Mouse (Mus musculus): ENCODE measurements around the gene Sgip1. TPM values are rescaled to one million over a fixed set of nuclear protein-coding genes. Genes with fewer than 3 reads are reported as not detected.
A peak's percentile ranks its signal among the peaks of the same experiment; 100 is the strongest.

Gene Sgip1
- total RNA-seq (2021) = 1 to 10 TPM; 1.1 to 1.9 TPM
- long read RNA-seq, experiment 1 = 0 reads
- long read RNA-seq, experiment 2 = 0 reads

- DNase-seq (ENCODE audit: low spot score) = no peak
These were observed at the start of gene Sgip1 for GRCm38 (mm10) chr4:102741287-102741686. Gene Sgip1 (plus strand): TSS chr4:102741297.

GRCm38 (mm10) chr4:102691402-102691801 lies 49.7 kb upstream of the Sgip1 start:
- no peak for DNase-seq (ENCODE audit: low spot score)

GRCm38 (mm10) chr4:102697966-102698365 lies 43.1 kb upstream of the Sgip1 start:
- no peak for DNase-seq (ENCODE audit: low spot score)

- DNase-seq (ENCODE audit: low spot score) = no peak
These were observed 29.4 kb upstream of the Sgip1 start for GRCm38 (mm10) chr4:102711731-102712130.

- DNase-seq (ENCODE audit: low spot score) = no peak
These were observed 25.6 kb upstream of the Sgip1 start for GRCm38 (mm10) chr4:102715532-102715931.

GRCm38 (mm10) chr4:102717123-102717828 lies 23.8 kb upstream of the Sgip1 start:
- no peak for DNase-seq (ENCODE audit: low spot score)

- peak; percentile 13 for DNase-seq (ENCODE audit: low spot score)
These were observed 21.6 kb upstream of the Sgip1 start for GRCm38 (mm10) chr4:102719535-102719934.

- DNase-seq (ENCODE audit: low spot score) = no peak
These were observed 21.1 kb upstream of the Sgip1 start for GRCm38 (mm10) chr4:102719951-102720350.

GRCm38 (mm10) chr4:102724442-102724841 lies 16.7 kb upstream of the Sgip1 start:
- no peak for DNase-seq (ENCODE audit: low spot score)

- no peak for DNase-seq (ENCODE audit: low spot score)
These were observed 10.1 kb upstream of the Sgip1 start for GRCm38 (mm10) chr4:102730976-102731375.

GRCm38 (mm10) chr4:102734022-102734657 lies 7.0 kb upstream of the Sgip1 start:
- no peak for DNase-seq (ENCODE audit: low spot score)

GRCm38 (mm10) chr4:102753334-102754090 lies 12.4 kb downstream of the Sgip1 start:
- no peak for DNase-seq (ENCODE audit: low spot score)

GRCm38 (mm10) chr4:102759095-102759890 lies 18.2 kb downstream of the Sgip1 start:
- peak; percentile 37 for DNase-seq (ENCODE audit: low spot score)

GRCm38 (mm10) chr4:102760042-102760821 lies 19.1 kb downstream of the Sgip1 start:
- DNase-seq (ENCODE audit: low spot score) = peak; percentile 48

GRCm38 (mm10) chr4:102762075-102762474 lies 21.0 kb downstream of the Sgip1 start:
- DNase-seq (ENCODE audit: low spot score) = no peak

- no peak for DNase-seq (ENCODE audit: low spot score)
These were observed 28.0 kb downstream of the Sgip1 start for GRCm38 (mm10) chr4:102769070-102769469.

GRCm38 (mm10) chr4:102769936-102770335 lies 28.8 kb downstream of the Sgip1 start:
- DNase-seq (ENCODE audit: low spot score) = no peak

- DNase-seq (ENCODE audit: low spot score) = no peak
These were observed 30.7 kb downstream of the Sgip1 start for GRCm38 (mm10) chr4:102771598-102772357.

GRCm38 (mm10) chr4:102773225-102773624 lies 32.1 kb downstream of the Sgip1 start:
- no peak for DNase-seq (ENCODE audit: low spot score)

- DNase-seq (ENCODE audit: low spot score) = no peak
These were observed 32.7 kb downstream of the Sgip1 start for GRCm38 (mm10) chr4:102773841-102774240.
